Mouse (Mus musculus) ES-E14 (cell line): ENCODE results near the gene Pced1a.

ENCODE experiments used
- CHD2 ChIP-seq: IDR thresholded peaks from 2 replicates; pipeline ENCODE4 v1.6.1; 2014; ENCODE audit warnings: mild to moderate bottlenecking, low read depth, low read length, inconsistent platforms
- HCFC1 ChIP-seq: IDR thresholded peaks from 2 replicates; pipeline ENCODE4 v1.6.1; 2012; ENCODE audit warnings: low read length, inconsistent platforms, borderline replicate concordance; ENCODE audit not compliant: insufficient read depth
- ZC3H11A ChIP-seq: IDR thresholded peaks from 2 replicates; pipeline ENCODE4 v1.6.1; 2012; ENCODE audit warnings: low read depth, mild to moderate bottlenecking, inconsistent platforms, low read length, borderline replicate concordance
- ZNF384 ChIP-seq: IDR thresholded peaks from 2 replicates; pipeline ENCODE4 v1.6.1; 2012; ENCODE audit warnings: low read depth, low read length, inconsistent platforms

- TF ChIP-seq ZNF384 (no peak), HCFC1 (no peak), ZC3H11A (no peak), CHD2 (no peak)
Observed at GRCm38 (mm10) chr2:130400046-130400445, 24.5 kb downstream of the Pced1a start.
